Mouse (Mus musculus): Measurements from ENCODE around the gene Wbp1l. TPM values are rescaled to one million over a fixed set of nuclear protein-coding genes. Genes with fewer than 3 reads are reported as not detected.
"Not testable (repeated sequence)": the region's sequence is repeated elsewhere in the genome, so short reads cannot be mapped to it uniquely, and the experiment has no call there.

Wbp1l gene
- polyA plus RNA-seq, 1 experiment: 37.3 TPM

- WGBS: 89% methylated on average over 14 of the region's 14 CpGs
- no peak for TF ChIP-seq CTCF (IDR thresholded peaks at IDR 0.05; ENCODE audit: extremely low read depth, insufficient read depth, insufficient read length, insufficient replicate concordance)
- Histone ChIP-seq H3K27ac (ENCODE audit: insufficient read depth, low read length) (no peak overlapping the region), H3K4me3 (ENCODE audit: extremely low read depth, insufficient read depth, insufficient read length) (no peak overlapping the region), H3K36me3 (ENCODE audit: control insufficient read depth, insufficient read depth, low read length) (no peaks in the 10 kb centered on the region), H3K4me1 (ENCODE audit: control insufficient read depth, insufficient read depth, insufficient read length) (no peaks in the 10 kb centered on the region), H3K27me3 (ENCODE audit: control insufficient read depth, insufficient read depth, low read length) (no peaks in the 10 kb centered on the region)
- DNase-seq (ENCODE audit: low read depth in 1 of 2, low spot score in 2 of 2): no peak
These were observed 36.0 kb upstream of the Wbp1l start for GRCm38 (mm10) chr19:46562581-46563515.

GRCm38 (mm10) chr19:46563603-46564002 lies 35.3 kb upstream of the Wbp1l start:
- TF ChIP-seq CTCF (IDR thresholded peaks at IDR 0.05; ENCODE audit: extremely low read depth, insufficient read depth, insufficient read length, insufficient replicate concordance) (no peak), POLR2A (IDR thresholded peaks at IDR 0.05; ENCODE audit: low read depth, low read length) (no peak)
- H3K27ac ChIP-seq (ENCODE audit: insufficient read depth, low read length): no peak overlapping the region
- whole genome bisulfite sequencing: 91% methylated on average over 4 of the region's 4 CpGs
- no peaks in the 10 kb centered on the region for H3K36me3 ChIP-seq (ENCODE audit: control insufficient read depth, insufficient read depth, low read length)
- no peak overlapping the region for H3K4me3 ChIP-seq (ENCODE audit: extremely low read depth, insufficient read depth, insufficient read length)
- no peaks in the 10 kb centered on the region for H3K27me3 ChIP-seq (ENCODE audit: control insufficient read depth, insufficient read depth, low read length)
- H3K4me1 ChIP-seq (ENCODE audit: control insufficient read depth, insufficient read depth, insufficient read length): no peaks in the 10 kb centered on the region
- DNase-seq (ENCODE audit: low read depth in 1 of 2, low spot score in 2 of 2): no peak

- Histone ChIP-seq H3K27me3 (ENCODE audit: control insufficient read depth, insufficient read depth, low read length) (no peaks in the 10 kb centered on the region), H3K4me3 (ENCODE audit: extremely low read depth, insufficient read depth, insufficient read length) (no peak overlapping the region), H3K4me1 (ENCODE audit: control insufficient read depth, insufficient read depth, insufficient read length) (no peaks in the 10 kb centered on the region), H3K27ac (ENCODE audit: insufficient read depth, low read length) (peak overlapping the region; percentile 68), H3K36me3 (ENCODE audit: control insufficient read depth, insufficient read depth, low read length) (no peaks in the 10 kb centered on the region)
- TF ChIP-seq CTCF (IDR thresholded peaks at IDR 0.05; ENCODE audit: extremely low read depth, insufficient read depth, insufficient read length, insufficient replicate concordance): no peak
- TF ChIP-seq POLR2A (IDR thresholded peaks at IDR 0.05; ENCODE audit: low read depth, low read length): no peak
- WGBS: 56% methylated on average over 14 of the region's 14 CpGs
- DNase-seq (ENCODE audit: low read depth in 1 of 2, low spot score in 2 of 2): no peak
These were observed 34.8 kb upstream of the Wbp1l start for GRCm38 (mm10) chr19:46564043-46564462.

GRCm38 (mm10) chr19:46571211-46571877 lies 27.5 kb upstream of the Wbp1l start:
- H3K4me3 ChIP-seq (ENCODE audit: extremely low read depth, insufficient read depth, insufficient read length); H3K27ac ChIP-seq (ENCODE audit: insufficient read depth, low read length); H3K36me3 ChIP-seq (ENCODE audit: control insufficient read depth, insufficient read depth, low read length); H3K27me3 ChIP-seq (ENCODE audit: control insufficient read depth, insufficient read depth, low read length); H3K4me1 ChIP-seq (ENCODE audit: control insufficient read depth, insufficient read depth, insufficient read length); DNase-seq (ENCODE audit: low read depth in 1 of 2, low spot score in 2 of 2): not testable (repeated sequence)
- 84% methylated on average over 3 of the region's 3 CpGs for WGBS

- H3K4me3 ChIP-seq (ENCODE audit: extremely low read depth, insufficient read depth, insufficient read length): no peak overlapping the region
- H3K27me3 ChIP-seq (ENCODE audit: control insufficient read depth, insufficient read depth, low read length): no peaks in the 10 kb centered on the region
- no peak for DNase-seq (ENCODE audit: low read depth in 1 of 2, low spot score in 2 of 2)
- no peaks in the 10 kb centered on the region for H3K36me3 ChIP-seq (ENCODE audit: control insufficient read depth, insufficient read depth, low read length)
- 68% methylated on average over 10 of the region's 10 CpGs for WGBS
- H3K27ac ChIP-seq (ENCODE audit: insufficient read depth, low read length): no peak overlapping the region
- H3K4me1 ChIP-seq (ENCODE audit: control insufficient read depth, insufficient read depth, insufficient read length): no peaks in the 10 kb centered on the region; the same call in 1 of the 2 replicates
- TF ChIP-seq POLR2A (IDR thresholded peaks at IDR 0.05; ENCODE audit: low read depth, low read length): no peak
- no peak for TF ChIP-seq CTCF (IDR thresholded peaks at IDR 0.05; ENCODE audit: extremely low read depth, insufficient read depth, insufficient read length, insufficient replicate concordance)
These were observed 27.0 kb upstream of the Wbp1l start for GRCm38 (mm10) chr19:46571878-46572244.

GRCm38 (mm10) chr19:46572548-46572947 lies 26.3 kb upstream of the Wbp1l start:
- Histone ChIP-seq H3K36me3 (ENCODE audit: control insufficient read depth, insufficient read depth, low read length) (no peaks in the 10 kb centered on the region), H3K27me3 (ENCODE audit: control insufficient read depth, insufficient read depth, low read length) (no peaks in the 10 kb centered on the region), H3K4me1 (ENCODE audit: control insufficient read depth, insufficient read depth, insufficient read length) (no peaks in the 10 kb centered on the region; the same call in 1 of the 2 replicates), H3K27ac (ENCODE audit: insufficient read depth, low read length) (peak overlapping the region; percentile 5; the same call in 1 of the 2 replicates), H3K4me3 (ENCODE audit: extremely low read depth, insufficient read depth, insufficient read length) (peak overlapping the region; percentile 90)
- TF ChIP-seq POLR2A (IDR thresholded peaks at IDR 0.05; ENCODE audit: low read depth, low read length): no peak
- no peak for TF ChIP-seq CTCF (IDR thresholded peaks at IDR 0.05; ENCODE audit: extremely low read depth, insufficient read depth, insufficient read length, insufficient replicate concordance)
- under 1% methylated on average over 17 of the region's 17 CpGs for WGBS
- DNase-seq (ENCODE audit: low read depth in 1 of 2, low spot score in 2 of 2): no peak

Measured in spleen, adult 2 months (tissue).